Mouse (Mus musculus): Measurements from ENCODE around the gene BC048562. TPM values are rescaled to one million over a fixed set of nuclear protein-coding genes. Genes with fewer than 3 reads are reported as not detected.

BC048562 gene
- polyA plus RNA-seq, 1 experiment from 2014 or later, result not detected

DNA sequence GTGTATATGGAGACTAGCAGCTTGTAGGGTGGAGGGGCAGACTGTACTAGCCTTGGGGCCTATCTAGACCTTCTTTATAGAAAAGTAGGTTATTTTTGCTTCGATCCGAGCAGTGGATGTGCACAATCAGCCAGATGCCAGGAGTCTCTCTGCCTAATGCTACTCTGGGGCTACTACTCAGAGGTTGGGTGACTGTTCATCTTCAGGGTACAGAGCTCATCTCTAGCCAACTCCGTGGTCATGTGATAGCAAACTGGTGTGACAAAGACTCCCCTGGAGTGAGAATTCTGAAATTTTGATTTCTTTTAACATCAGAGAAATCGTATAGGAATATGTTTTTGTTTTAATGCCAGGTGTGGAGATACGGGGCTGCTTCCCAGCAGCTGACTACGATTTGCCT lies 16.6 kb downstream of the BC048562 start:
- Histone ChIP-seq H3K27me3 (ENCODE audit: low read depth, poor library complexity, severe bottlenecking) (peaks cover 13% of the 10 kb centered on the region), H3K27ac (peak overlapping the region; percentile 84), H3K4me3 (peak overlapping the region; percentile 71), H3K36me3 (peaks cover 5% of the 10 kb centered on the region; the same call in 1 of the 2 replicates), H3K4me1 (peaks cover 44% of the 10 kb centered on the region), H3K9me3 (replicated peaks) (no peaks in the 10 kb centered on the region)
- WGBS, result 56% methylated on average over 6 of the region's 6 CpGs
- no peak for DNase-seq (ENCODE audit: low spot score)

DNA sequence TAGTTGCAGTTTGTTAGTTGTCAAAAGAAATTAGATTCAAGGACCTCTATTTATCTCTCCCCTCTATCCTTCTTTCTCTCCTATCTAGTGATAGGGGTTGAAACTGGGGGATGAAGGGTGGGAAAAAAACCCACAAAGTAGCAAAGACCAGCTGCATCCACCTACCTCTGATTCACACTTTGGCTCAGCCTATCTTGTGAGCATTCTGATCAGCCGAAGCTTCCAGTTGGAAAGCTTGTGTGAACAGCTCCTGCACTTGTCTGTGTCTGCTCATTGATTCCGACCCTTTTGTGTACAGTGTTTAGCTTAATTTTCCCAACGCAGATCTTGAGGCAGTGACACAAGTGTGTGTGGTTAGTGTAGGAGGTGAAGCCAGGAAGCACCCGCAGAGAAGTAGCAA lies 17.2 kb downstream of the BC048562 start:
- Histone ChIP-seq H3K27ac (no peak overlapping the region), H3K4me1 (peaks cover 44% of the 10 kb centered on the region), H3K9me3 (replicated peaks) (no peaks in the 10 kb centered on the region), H3K27me3 (ENCODE audit: low read depth, poor library complexity, severe bottlenecking) (peaks cover 13% of the 10 kb centered on the region), H3K4me3 (no peak overlapping the region), H3K36me3 (no peaks in the 10 kb centered on the region)
- 85% methylated on average over 4 of the region's 4 CpGs for whole genome bisulfite sequencing
- DNase-seq (ENCODE audit: low spot score), result no peak

DNA sequence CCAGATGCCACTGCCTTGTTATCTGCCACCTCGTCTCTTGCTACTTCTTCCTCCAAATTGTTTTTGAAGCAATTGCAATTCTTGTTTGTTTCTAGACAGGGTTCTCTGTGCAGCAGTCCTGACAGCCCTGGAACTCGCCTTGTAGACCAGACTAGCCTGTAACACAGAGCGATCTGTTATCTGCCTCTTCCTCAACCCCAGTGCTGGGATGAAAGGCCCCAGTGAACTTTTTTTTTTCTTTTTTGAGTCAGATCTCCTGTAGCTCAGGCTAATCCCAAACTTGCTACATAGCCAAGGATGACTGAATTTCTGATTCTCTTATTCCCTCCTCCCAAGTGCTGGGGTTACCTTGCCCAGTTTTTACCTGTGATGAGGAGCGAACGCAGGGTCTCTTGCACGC lies 18.1 kb downstream of the BC048562 start:
- Histone ChIP-seq H3K9me3 (replicated peaks) (no peaks in the 10 kb centered on the region), H3K27me3 (ENCODE audit: low read depth, poor library complexity, severe bottlenecking) (peaks cover 13% of the 10 kb centered on the region), H3K36me3 (no peaks in the 10 kb centered on the region), H3K4me1 (peaks cover 38% of the 10 kb centered on the region), H3K4me3 (no peak overlapping the region), H3K27ac (no peak overlapping the region)
- 87% methylated on average over 6 of the region's 6 CpGs for WGBS
- DNase-seq (ENCODE audit: low spot score), result no peak

DNA sequence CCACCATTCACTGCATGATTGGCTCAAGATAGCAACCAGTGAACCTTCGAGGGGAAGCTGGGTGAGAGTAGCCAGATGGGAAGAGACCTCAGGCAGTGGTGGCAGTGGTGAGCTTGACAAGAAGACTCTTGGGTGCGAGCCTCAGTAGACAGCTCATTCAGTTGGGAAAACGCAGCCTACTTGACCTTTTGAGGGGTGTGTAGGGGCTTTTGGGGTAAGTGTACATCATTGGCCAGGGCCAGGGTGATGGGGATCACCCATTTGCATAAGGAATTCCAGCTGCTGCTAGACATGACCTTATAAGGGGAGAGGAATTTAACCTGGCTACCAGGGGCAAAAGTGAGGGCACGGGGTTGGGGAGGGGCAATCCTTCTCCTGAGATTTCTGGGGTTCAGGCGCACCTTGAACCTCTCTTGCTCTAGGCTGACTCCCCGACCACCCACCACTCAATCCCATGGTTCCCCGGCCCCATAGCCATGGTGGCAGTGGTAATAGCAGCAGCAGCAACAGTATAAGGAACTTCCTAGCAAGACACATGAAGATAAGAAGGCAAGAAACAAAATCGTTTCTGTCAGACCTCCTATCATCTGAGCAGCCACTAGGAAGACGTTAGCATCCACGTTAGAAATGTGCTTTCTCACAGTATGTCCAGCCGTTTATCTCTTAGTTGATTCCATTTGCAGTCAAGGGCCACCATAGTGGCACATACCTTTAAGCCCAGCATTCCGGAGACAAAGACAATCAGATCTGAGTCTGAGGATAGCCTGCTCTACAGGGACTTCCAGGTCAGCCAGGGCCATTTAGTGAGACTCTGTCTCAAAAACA lies 19.7 kb downstream of the BC048562 start:
- no peak overlapping the region for H3K4me3 ChIP-seq
- 79% methylated on average over 12 of the region's 12 CpGs for WGBS
- no peaks in the 10 kb centered on the region for H3K36me3 ChIP-seq
- H3K9me3 ChIP-seq (replicated peaks), result no peaks in the 10 kb centered on the region
- no peak for DNase-seq (ENCODE audit: low spot score)
- H3K27me3 ChIP-seq (ENCODE audit: low read depth, poor library complexity, severe bottlenecking), result peaks cover 11% of the 10 kb centered on the region
- peaks cover 23% of the 10 kb centered on the region for H3K4me1 ChIP-seq
- no peak overlapping the region for H3K27ac ChIP-seq

DNA sequence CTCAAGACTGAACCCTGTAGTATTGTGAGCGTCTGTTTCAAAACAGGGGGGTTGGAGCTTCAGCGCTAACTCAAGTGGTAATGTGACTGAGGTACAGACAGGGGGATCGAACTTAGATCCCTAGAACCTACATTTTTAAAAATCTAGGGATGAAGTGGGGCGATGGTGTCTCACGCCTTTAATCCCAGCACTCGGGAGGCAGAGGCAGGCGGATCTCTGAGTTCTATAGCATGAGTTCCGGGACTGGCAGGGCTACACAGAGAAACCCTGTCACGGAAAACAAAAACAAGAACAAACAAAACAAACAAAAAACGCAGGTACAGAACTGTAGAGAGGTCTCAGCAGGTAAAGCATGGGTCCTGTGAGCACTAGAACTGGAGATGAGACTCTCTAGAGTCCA lies 20.7 kb downstream of the BC048562 start:
- H3K9me3 ChIP-seq (replicated peaks), result no peaks in the 10 kb centered on the region
- H3K27me3 ChIP-seq (ENCODE audit: low read depth, poor library complexity, severe bottlenecking), result 0 out of 2 replicates have a peak, but pooled peaks cover under 1% of the 10 kb centered on the region
- H3K4me1 ChIP-seq, result peaks cover 22% of the 10 kb centered on the region
- WGBS, result 89% methylated on average over 10 of the region's 10 CpGs
- no peak for DNase-seq (ENCODE audit: low spot score)
- no peak overlapping the region for H3K4me3 ChIP-seq
- H3K27ac ChIP-seq, result no peak overlapping the region
- peaks cover 3% of the 10 kb centered on the region for H3K36me3 ChIP-seq

DNA sequence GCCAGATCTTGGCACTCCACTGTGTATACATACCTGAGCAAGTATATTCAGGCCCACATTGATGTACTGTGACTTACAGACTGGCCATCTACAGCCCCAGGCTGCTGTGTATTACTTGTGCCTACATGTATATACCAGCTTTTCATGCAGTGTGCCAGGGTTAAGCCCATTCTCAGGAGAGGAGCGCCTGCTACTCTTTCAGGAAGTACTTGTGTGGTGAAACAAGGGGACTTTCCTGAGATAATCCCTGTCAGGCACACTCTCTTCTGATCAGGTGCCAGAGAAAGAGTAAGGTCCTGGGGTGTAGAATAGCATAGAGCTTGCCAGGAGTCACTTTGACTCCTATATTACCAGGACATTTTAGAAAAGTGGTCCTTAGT lies 23.6 kb downstream of the BC048562 start:
- Histone ChIP-seq H3K27me3 (ENCODE audit: low read depth, poor library complexity, severe bottlenecking) (no peaks in the 10 kb centered on the region), H3K4me3 (peak overlapping the region; percentile 73), H3K27ac (peak overlapping the region; percentile 89), H3K36me3 (peaks cover 33% of the 10 kb centered on the region), H3K4me1 (peaks cover 9% of the 10 kb centered on the region), H3K9me3 (replicated peaks) (no peaks in the 10 kb centered on the region)
- WGBS, result 95% methylated on average over 1 of the region's 1 CpGs
- DNase-seq (ENCODE audit: low spot score), result no peak

DNA sequence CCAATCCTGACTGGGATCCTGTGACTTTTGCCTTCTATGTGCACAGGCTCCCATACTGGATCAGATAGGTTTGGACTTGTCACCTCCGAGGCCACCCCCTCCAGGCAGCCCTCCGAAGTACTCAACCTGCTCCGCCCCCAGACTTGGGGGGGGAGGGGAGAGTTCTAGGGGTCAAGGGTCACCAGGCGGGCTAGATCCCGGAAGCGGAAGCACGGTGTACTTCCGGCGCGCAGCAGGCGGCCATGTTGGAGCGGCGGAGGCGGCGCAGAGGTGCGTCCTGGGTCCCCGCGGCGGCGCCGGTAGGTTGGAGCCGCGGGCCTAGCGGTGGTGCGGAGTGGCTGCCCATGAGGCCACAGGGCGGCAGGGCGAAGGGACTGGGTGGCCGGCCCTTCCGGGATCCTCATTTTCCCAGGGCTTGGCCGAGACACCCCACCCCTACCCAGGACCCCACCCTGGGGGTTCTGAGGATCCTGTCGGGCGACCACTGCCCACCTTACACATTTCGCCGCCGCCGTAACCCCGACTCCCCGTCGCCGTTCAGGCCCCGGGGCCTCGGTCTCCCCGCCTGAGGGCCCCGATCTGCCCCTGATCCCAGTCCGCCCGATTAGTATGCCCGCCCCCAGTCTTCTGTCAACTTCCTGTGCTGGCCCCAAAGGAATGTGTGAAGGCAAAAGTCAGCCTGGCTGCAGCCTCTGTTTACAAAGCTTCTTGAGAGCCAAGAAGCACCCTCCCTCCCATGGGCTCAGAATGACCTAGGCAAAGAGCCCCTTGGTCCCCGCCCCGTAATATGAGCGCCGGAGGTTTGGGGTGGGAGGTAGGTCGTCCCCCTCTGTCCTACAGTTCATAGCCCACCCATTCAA lies 24.3 kb downstream of the BC048562 start, which contains the start of gene Ccdc71:
TSS of gene Ccdc71 (plus strand) at position 209 of the 860 bp plus-strand sequence.
- Histone ChIP-seq H3K27ac (peak within 1 kb of the TSS; percentile 89), H3K27me3 (ENCODE audit: low read depth, poor library complexity, severe bottlenecking) (no peaks in the 10 kb centered on the region), H3K36me3 (peaks cover 39% of the 10 kb centered on the region), H3K9me3 (replicated peaks) (no peaks in the 10 kb centered on the region), H3K4me3 (peak within 1 kb of the TSS; percentile 73), H3K4me1 (peaks cover 9% of the 10 kb centered on the region)
- DNase-seq (ENCODE audit: low spot score), result peak; percentile 95
- WGBS, result 1% methylated on average over 48 of the region's 52 CpGs

DNA sequence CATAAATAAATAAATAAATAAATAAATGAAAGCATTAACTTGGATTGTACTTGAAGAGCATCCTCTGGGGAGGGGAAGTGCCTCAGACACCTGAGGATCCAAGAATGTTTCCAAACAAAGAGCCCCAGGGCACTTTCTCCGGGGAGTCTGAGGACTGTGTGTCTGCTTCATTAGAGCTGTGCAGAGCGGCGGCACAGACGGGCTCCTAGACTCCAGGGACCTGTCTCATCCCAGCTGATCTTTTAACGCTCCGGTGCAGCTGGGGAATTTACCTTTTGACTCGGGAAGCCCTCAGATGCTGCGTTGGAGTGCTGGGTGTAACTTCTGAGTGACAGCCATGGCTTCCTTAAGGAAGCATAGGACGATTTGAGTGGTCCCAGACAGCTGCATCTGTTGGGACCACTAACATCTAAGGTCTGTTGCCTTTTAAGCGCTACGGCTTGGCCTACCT lies 24.9 kb downstream of the BC048562 start, which contains the start of gene Klhdc8b:
TSS of gene Klhdc8b (minus strand) at position 401 of the 451 bp plus-strand sequence.
- no peaks in the 10 kb centered on the region for H3K27me3 ChIP-seq (ENCODE audit: low read depth, poor library complexity, severe bottlenecking)
- no peaks in the 10 kb centered on the region for H3K9me3 ChIP-seq (replicated peaks)
- 28% methylated on average over 11 of the region's 11 CpGs for WGBS
- peak; percentile 49 for DNase-seq (ENCODE audit: low spot score)
- peaks cover 45% of the 10 kb centered on the region for H3K36me3 ChIP-seq
- peaks cover 9% of the 10 kb centered on the region for H3K4me1 ChIP-seq
- H3K27ac ChIP-seq, result peak within 1 kb of the TSS; percentile 89
- H3K4me3 ChIP-seq, result peak within 1 kb of the TSS; percentile 73

DNA sequence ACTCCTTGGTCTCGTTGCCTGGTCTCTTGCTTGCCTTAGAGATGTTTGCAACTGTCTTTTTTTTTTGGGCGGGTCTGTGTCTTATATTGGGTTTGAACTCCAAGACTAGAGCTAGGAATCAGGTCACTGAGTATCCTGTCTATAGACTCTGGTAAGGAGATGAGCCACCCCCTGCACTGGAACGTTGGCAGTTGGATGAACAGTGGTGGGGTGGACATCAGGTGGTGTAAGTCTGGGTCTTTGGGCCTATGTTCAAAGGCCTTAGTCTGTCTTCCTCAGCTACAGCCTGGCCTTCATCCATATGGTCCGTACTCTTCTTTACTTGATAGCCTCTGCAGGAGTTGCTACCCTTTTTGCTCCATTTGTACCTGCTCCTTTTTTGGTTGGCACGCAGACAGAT lies 25.4 kb downstream of the BC048562 start:
- no peak overlapping the region for H3K27ac ChIP-seq
- DNase-seq (ENCODE audit: low spot score), result no peak
- WGBS, result 92% methylated on average over 5 of the region's 5 CpGs
- peaks cover 9% of the 10 kb centered on the region for H3K4me1 ChIP-seq
- no peaks in the 10 kb centered on the region for H3K9me3 ChIP-seq (replicated peaks)
- peaks cover 50% of the 10 kb centered on the region for H3K36me3 ChIP-seq
- H3K4me3 ChIP-seq, result peak overlapping the region; percentile 73
- H3K27me3 ChIP-seq (ENCODE audit: low read depth, poor library complexity, severe bottlenecking), result no peaks in the 10 kb centered on the region

DNA sequence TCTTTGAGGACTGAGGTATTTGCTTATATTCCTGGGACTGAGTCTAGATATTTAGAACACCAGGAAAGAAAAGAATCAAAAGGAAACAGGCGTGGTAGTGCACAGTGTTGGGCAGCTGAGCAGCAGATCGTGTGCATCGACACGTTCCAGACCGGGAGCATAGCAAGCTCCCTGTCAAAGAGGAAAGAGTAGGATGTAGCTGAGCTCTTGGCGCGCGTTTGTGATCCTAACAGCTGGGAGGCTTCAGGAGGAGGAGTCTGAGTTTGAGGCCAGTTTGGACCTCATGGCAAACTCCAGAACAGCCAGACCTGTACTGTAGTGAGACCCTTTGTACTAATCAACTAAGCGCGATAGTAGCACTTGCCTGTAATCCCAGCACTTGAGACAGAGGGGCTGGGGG lies 25.9 kb downstream of the BC048562 start:
- Histone ChIP-seq H3K27ac (no peak overlapping the region), H3K36me3 (peaks cover 55% of the 10 kb centered on the region), H3K9me3 (replicated peaks) (no peaks in the 10 kb centered on the region), H3K4me3 (peak overlapping the region; percentile 73), H3K27me3 (ENCODE audit: low read depth, poor library complexity, severe bottlenecking) (no peaks in the 10 kb centered on the region), H3K4me1 (peaks cover 9% of the 10 kb centered on the region)
- 94% methylated on average over 10 of the region's 10 CpGs for WGBS
- no peak for DNase-seq (ENCODE audit: low spot score)

DNA sequence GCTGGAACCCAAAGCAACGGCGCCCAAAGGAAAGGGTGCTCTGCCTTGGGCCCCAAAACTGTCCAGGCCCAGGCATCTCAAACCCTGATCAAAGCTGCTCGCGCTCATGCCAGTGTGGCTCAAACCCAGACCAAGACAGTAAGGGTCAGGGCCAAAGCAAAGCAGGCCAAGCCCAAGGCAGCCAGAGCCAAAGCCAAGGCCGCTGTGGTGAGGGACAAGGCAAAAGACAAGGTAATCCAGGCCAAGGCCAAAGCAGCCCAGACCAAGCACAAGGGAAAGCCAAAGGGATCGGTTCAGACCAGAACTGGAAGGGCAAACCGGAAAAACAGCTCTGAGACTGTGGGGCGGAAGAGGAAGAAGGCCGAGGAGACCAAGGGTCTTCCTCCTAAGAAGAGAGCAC lies 27.4 kb downstream of the BC048562 start:
- Histone ChIP-seq H3K4me1 (peaks cover 9% of the 10 kb centered on the region), H3K9me3 (replicated peaks) (no peaks in the 10 kb centered on the region), H3K4me3 (no peak overlapping the region), H3K36me3 (peaks cover 62% of the 10 kb centered on the region), H3K27me3 (ENCODE audit: low read depth, poor library complexity, severe bottlenecking) (no peaks in the 10 kb centered on the region), H3K27ac (no peak overlapping the region)
- WGBS, result 98% methylated on average over 9 of the region's 9 CpGs
- DNase-seq (ENCODE audit: low spot score), result no peak

DNA sequence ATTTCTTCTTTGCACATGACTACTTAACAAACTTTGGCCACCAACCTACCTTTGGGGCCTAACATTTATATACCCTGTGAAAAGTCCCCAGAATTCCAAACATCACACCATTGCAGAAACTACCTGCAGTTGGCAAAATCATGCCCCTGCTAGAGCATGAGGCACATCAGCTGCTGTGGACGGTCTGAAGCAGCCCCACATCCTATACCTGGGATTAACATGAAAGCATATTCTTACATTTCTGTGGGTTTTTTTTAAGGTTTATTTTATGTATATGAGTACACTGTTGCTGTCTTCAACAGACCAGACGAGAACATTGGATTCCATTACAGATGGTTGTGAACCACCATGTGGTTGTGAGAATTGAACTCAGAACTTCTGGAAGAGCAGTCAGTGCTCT lies 29.9 kb downstream of the BC048562 start:
- H3K27me3 ChIP-seq (ENCODE audit: low read depth, poor library complexity, severe bottlenecking), result no peaks in the 10 kb centered on the region
- no peak for DNase-seq (ENCODE audit: low spot score)
- H3K4me3 ChIP-seq, result no peak overlapping the region
- peaks cover 62% of the 10 kb centered on the region for H3K36me3 ChIP-seq
- 93% methylated on average over 2 of the region's 2 CpGs for WGBS
- H3K9me3 ChIP-seq (replicated peaks), result no peaks in the 10 kb centered on the region
- no peak overlapping the region for H3K27ac ChIP-seq
- H3K4me1 ChIP-seq, result peaks cover 7% of the 10 kb centered on the region

DNA sequence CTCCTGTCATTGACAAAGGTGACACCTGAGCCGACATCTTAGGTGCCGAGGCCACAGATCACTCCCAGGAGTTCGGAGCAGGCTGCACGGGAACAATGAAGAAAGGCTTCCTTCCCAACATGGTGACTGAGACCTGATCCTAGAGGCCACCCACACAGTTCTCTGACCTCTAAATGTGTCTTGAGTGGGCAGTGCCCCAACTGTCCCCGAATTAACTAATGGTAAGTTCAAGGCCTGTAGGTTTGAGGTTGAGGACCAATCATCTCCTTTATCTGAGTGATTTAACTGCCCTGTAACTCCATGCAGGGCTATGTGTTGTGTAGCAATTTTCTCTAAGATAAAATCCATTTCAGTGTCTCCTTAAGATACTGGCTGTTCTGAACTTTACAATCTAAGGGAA lies 33.1 kb downstream of the BC048562 start:
- no peak for DNase-seq (ENCODE audit: low spot score)
- no peaks in the 10 kb centered on the region for H3K4me1 ChIP-seq
- H3K27ac ChIP-seq, result no peak overlapping the region
- H3K36me3 ChIP-seq, result peaks cover 34% of the 10 kb centered on the region
- 81% methylated on average over 5 of the region's 5 CpGs for WGBS
- H3K9me3 ChIP-seq (replicated peaks), result no peaks in the 10 kb centered on the region
- H3K4me3 ChIP-seq, result no peak overlapping the region
- H3K27me3 ChIP-seq (ENCODE audit: low read depth, poor library complexity, severe bottlenecking), result no peaks in the 10 kb centered on the region
